Mouse (Mus musculus): ENCODE data around the gene Cfdp1.

GRCm38 (mm10) chr8:111782161-111782560 is 71.9 kb downstream of the Cfdp1 start:
- TF ChIP-seq CTCF (IDR thresholded peaks at IDR 0.05; ENCODE audit: extremely low read depth, insufficient read depth, low read length) (no peak), POLR2A (IDR thresholded peaks at IDR 0.05; ENCODE audit: extremely low read depth, insufficient read depth, low read length) (no peak)

Data from cortical plate, adult 2 months (tissue).